Mouse (Mus musculus): Measurements from ENCODE around the gene Fshr. TPM values are rescaled to one million over a fixed set of nuclear protein-coding genes. Genes with fewer than 3 reads are reported as not detected.
"Not testable (repeated sequence)": the region's sequence is repeated elsewhere in the genome, so short reads cannot be mapped to it uniquely, and the experiment has no call there.

Gene Fshr
- polyA plus RNA-seq (2015; fragmentation: Nextera tagmentation; extraction: Ambion mirVana): not detected in 2 replicates

DNA sequence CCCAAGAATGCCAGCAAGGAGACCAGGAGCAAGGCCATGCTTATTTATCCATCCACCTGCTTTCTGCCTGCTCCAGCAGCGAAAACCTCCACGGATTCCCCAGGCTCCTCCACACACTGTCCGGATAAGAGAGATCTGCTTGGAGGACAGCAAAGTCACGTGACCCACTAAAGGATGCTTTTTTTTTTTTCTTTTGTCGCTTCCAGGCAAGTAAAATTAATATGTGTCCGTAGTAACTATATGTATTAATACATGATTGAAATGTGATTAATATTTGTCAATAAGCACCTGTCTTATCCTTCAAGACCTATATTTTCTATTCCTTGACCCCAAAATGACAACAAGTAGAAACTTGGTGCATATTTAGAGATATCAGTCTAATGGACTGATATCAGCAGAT lies at the start of gene Fshr:
TSS of gene Fshr (minus strand) at position 101 of the 400 bp plus-strand sequence.
- Histone ChIP-seq H3K4me1 (no peaks in the 10 kb centered on the region), H3K27ac (no peak within 1 kb of the TSS), H3K27me3 (no peaks in the 10 kb centered on the region), H3K9me3 (no peaks in the 10 kb centered on the region), H3K4me3 (no peak within 1 kb of the TSS), H3K9ac (no peak within 1 kb of the TSS), H3K36me3 (no peaks in the 10 kb centered on the region), H3K4me2 (no peak within 1 kb of the TSS)
- ATAC-seq (ENCODE audit: insufficient number of reproducible peaks, low FRiP score, low TSS enrichment, low read depth): no peak
- 84% methylated on average over 6 of the region's 6 CpGs for WGBS

DNA sequence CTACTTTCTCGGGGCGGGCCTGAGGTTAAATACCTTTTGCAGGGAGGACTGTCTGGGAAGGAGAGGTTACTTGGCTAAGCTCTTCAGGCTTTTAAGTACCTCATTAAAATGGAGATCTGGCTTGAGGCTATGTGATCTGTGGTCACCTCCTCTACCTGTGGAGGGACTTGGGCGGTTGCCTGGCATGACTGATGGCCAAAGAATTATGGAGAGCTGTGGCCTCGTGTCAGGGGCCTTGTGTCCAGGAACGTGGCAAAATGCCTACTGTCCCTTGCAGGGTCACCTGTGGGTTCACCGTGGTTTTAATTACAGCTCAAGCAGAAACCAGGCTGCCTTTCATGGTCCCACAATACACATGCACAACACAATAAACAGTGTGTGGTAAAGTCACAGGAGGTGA lies 1.7 kb upstream of the Fshr start:
- Histone ChIP-seq H3K4me2 (no peak overlapping the region), H3K9ac (no peak overlapping the region), H3K9me3 (no peaks in the 10 kb centered on the region), H3K4me1 (no peaks in the 10 kb centered on the region), H3K27ac (no peak overlapping the region), H3K27me3 (no peaks in the 10 kb centered on the region), H3K36me3 (no peaks in the 10 kb centered on the region), H3K4me3 (no peak overlapping the region)
- ATAC-seq (ENCODE audit: insufficient number of reproducible peaks, low FRiP score, low TSS enrichment, low read depth): no peak
- WGBS: 64% methylated on average over 6 of the region's 6 CpGs

DNA sequence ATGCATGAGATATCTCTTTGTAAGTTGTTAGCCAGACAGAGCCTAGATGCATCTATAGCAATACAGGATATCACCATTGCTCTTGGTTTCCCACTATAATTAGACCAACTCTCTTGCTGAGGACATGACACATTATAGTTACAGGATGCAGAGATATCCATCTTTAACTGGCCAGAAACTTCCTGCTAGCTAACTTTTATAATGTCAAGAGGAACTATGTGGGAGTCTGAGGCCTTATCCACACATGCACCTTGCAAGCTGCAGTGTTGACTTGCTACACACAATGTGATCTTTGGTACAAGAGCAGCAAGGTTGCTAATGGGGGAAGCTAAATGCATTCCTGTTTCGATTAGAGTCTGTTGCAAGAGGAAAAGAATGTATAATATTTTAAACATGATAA lies 26.9 kb downstream of the Fshr start:
- H3K27ac ChIP-seq: no peak overlapping the region
- no peak overlapping the region for H3K4me3 ChIP-seq
- H3K9me3 ChIP-seq: no peaks in the 10 kb centered on the region
- H3K4me2 ChIP-seq: no peak overlapping the region
- no peaks in the 10 kb centered on the region for H3K27me3 ChIP-seq
- ATAC-seq (ENCODE audit: insufficient number of reproducible peaks, low FRiP score, low TSS enrichment, low read depth): no peak
- 82% methylated on average over 1 of the region's 1 CpGs for WGBS
- no peaks in the 10 kb centered on the region for H3K36me3 ChIP-seq
- no peak overlapping the region for H3K9ac ChIP-seq
- no peaks in the 10 kb centered on the region for H3K4me1 ChIP-seq

DNA sequence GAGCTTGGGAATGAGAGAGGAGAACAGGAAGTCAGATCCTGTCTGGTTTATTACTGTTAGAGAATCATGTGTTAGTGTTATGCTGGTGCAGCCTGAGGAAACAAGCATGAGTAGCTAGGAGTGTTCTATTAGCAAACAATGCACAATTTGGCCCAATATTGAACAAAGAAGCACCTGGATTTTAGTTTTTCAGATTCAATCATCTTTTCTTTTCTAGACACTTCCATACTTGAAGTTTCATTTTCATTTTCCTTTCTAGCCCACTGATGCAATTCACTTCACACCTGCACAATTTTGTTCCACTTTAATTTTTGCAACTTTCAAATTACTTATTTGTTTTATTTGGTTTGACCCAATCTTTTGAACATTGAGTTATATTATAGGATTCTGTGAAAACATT lies 35.7 kb downstream of the Fshr start:
- no peaks in the 10 kb centered on the region for H3K27me3 ChIP-seq
- no peak for ATAC-seq (ENCODE audit: insufficient number of reproducible peaks, low FRiP score, low TSS enrichment, low read depth)
- H3K27ac ChIP-seq: no peak overlapping the region

DNA sequence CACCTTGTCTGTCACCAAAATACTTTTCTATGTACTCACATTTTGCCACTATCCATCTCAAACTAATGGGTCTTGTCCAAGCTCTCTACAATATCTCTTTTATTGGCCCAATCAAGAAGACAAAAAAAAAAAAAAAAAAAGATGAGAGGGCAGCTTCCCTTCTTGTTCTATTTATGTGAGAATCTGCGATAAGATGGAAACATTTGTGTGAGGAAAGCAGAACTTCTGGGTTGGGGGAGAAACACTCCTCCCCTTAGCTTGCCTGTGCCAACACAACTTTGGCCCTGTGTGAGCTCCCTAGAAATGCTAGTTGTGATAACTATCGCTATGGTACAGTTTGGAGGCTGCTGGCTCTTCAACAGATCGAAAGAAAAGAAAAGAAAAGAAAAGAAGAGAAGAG lies 38.0 kb downstream of the Fshr start:
- Histone ChIP-seq H3K27ac (no peak overlapping the region), H3K27me3 (no peaks in the 10 kb centered on the region), H3K4me2 (no peak overlapping the region), H3K9me3 (no peaks in the 10 kb centered on the region), H3K4me1 (no peaks in the 10 kb centered on the region), H3K9ac (no peak overlapping the region), H3K4me3 (no peak overlapping the region), H3K36me3 (no peaks in the 10 kb centered on the region)
- 88% methylated on average over 3 of the region's 3 CpGs for WGBS
- no peak for ATAC-seq (ENCODE audit: insufficient number of reproducible peaks, low FRiP score, low TSS enrichment, low read depth)

More for the DNA sequence above, 35.7 kb downstream of the Fshr start:
- Histone ChIP-seq H3K9me3 (no peaks in the 10 kb centered on the region), H3K4me2 (no peak overlapping the region), H3K9ac (no peak overlapping the region), H3K4me3 (no peak overlapping the region), H3K4me1 (no peaks in the 10 kb centered on the region), H3K36me3 (no peaks in the 10 kb centered on the region)

DNA sequence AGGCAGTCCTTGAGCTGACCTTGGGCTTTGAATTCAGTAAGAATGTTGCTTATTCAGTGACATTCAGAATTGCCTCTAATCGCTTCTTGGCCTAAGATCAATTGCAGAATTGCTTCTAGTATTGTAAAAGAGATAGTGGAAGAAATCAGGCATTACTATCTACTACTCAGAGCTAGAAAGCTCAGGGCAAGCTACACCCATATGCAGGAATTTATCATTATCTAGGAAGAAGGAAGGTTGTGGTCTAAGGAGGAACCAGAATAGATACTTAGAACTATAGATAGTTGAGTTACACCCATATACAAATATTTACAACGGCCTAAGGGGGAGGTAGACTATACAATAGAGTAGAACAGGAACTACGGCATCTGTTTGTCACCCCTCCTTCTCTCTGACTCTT lies 41.1 kb downstream of the Fshr start:
- ATAC-seq (ENCODE audit: insufficient number of reproducible peaks, low FRiP score, low TSS enrichment, low read depth); H3K4me3 ChIP-seq; H3K27ac ChIP-seq; H3K4me2 ChIP-seq; H3K27me3 ChIP-seq; H3K9me3 ChIP-seq; H3K9ac ChIP-seq; H3K36me3 ChIP-seq; H3K4me1 ChIP-seq: not testable (repeated sequence)
- 86% methylated on average over 3 of the region's 3 CpGs for WGBS

DNA sequence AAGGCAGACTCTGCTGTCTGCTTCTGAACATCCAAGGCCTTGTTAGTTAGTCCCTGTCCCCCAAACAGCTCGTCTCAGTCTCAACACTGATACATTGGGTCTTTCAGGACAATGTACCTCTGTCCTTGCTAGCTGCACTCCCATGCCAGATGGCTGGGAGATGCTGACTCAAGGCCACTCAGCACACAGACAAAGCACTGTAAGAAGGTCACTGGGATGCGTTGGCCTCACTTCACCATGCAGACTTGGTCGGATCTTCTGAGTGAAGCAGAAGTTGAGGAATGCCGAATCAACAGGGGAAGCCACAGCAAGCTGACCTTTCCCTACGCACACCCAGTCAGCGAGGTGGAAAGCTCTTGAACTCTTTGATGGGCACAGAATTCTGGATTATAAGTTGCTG lies 55.7 kb downstream of the Fshr start:
- H3K4me2 ChIP-seq: no peak overlapping the region
- no peak overlapping the region for H3K9ac ChIP-seq
- ATAC-seq (ENCODE audit: insufficient number of reproducible peaks, low FRiP score, low TSS enrichment, low read depth): no peak
- no peaks in the 10 kb centered on the region for H3K9me3 ChIP-seq
- no peaks in the 10 kb centered on the region for H3K27me3 ChIP-seq
- H3K36me3 ChIP-seq: no peaks in the 10 kb centered on the region
- H3K4me1 ChIP-seq: no peaks in the 10 kb centered on the region
- 87% methylated on average over 6 of the region's 6 CpGs for WGBS
- H3K27ac ChIP-seq: no peak overlapping the region
- no peak overlapping the region for H3K4me3 ChIP-seq

DNA sequence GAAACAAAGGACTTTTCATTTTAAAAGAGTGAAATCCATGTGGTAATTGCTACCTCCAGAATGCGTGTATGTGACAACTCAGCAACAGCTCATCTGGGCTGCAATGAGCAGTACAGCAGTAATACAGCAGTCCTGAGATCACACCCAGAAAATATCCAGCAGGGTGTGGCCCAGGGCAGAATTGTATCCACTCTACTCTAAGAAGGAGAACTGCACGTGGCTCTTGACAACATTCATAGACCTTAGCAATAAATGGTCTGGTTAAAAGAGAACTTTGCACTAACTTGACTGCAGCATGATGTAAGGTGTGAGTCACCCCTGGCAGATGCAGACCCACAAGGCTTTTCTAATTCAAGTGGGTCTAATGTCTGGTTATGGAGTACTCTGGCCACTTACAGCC lies 80.5 kb downstream of the Fshr start:
- Histone ChIP-seq H3K27ac (no peak overlapping the region), H3K36me3 (no peaks in the 10 kb centered on the region), H3K9me3 (no peaks in the 10 kb centered on the region), H3K4me1 (no peaks in the 10 kb centered on the region), H3K27me3 (no peaks in the 10 kb centered on the region), H3K9ac (no peak overlapping the region), H3K4me2 (no peak overlapping the region), H3K4me3 (no peak overlapping the region)
- 37% methylated on average over 2 of the region's 2 CpGs for WGBS
- ATAC-seq (ENCODE audit: insufficient number of reproducible peaks, low FRiP score, low TSS enrichment, low read depth): no peak

DNA sequence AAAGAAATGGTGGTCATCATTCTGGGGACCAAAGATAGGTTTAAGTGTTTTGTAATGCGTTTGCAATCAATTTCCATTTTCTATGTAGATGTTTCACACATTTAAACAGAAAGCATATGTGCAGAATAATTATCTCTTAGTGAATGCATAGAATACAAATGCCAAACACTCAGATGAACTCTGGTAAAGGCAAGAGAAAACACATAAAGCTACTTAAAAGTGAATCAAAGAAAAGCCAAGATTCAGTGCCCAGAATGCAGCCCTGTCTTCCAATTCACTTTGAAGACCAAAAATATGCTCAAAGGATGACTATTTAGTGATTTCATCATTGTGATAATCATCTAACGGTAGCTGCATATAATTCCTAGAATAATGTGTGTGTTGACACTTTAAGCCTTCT lies 81.2 kb downstream of the Fshr start:
- 78% methylated on average over 2 of the region's 2 CpGs for WGBS
- no peak for ATAC-seq (ENCODE audit: insufficient number of reproducible peaks, low FRiP score, low TSS enrichment, low read depth)
- no peaks in the 10 kb centered on the region for H3K27me3 ChIP-seq
- no peak overlapping the region for H3K27ac ChIP-seq
- no peaks in the 10 kb centered on the region for H3K4me1 ChIP-seq
- no peak overlapping the region for H3K9ac ChIP-seq
- no peak overlapping the region for H3K4me2 ChIP-seq
- H3K4me3 ChIP-seq: no peak overlapping the region
- H3K9me3 ChIP-seq: no peaks in the 10 kb centered on the region
- no peaks in the 10 kb centered on the region for H3K36me3 ChIP-seq

DNA sequence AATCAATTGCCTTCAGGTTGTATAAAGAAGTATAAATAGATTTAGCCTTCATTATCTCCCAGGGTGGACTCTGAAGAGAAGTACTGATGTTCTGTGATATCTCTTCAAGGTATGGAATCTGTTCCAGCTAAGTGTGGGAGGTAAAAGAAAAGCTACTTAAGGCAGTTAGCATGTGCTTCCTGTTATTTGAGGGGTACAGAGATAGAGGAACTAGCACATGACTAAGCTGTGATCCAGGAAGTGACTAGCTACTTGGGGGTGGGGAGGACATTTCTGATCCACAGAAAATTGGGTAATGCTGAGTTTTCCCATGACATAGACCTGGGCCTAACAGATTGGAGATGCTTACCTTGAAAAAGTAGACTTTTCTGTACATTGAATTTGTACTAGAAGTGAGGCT lies 86.5 kb downstream of the Fshr start:
- Histone ChIP-seq H3K9me3 (no peaks in the 10 kb centered on the region), H3K27me3 (no peaks in the 10 kb centered on the region), H3K36me3 (no peaks in the 10 kb centered on the region), H3K27ac (no peak overlapping the region), H3K9ac (no peak overlapping the region), H3K4me2 (no peak overlapping the region), H3K4me3 (no peak overlapping the region), H3K4me1 (no peaks in the 10 kb centered on the region)
- no peak for ATAC-seq (ENCODE audit: insufficient number of reproducible peaks, low FRiP score, low TSS enrichment, low read depth)

DNA sequence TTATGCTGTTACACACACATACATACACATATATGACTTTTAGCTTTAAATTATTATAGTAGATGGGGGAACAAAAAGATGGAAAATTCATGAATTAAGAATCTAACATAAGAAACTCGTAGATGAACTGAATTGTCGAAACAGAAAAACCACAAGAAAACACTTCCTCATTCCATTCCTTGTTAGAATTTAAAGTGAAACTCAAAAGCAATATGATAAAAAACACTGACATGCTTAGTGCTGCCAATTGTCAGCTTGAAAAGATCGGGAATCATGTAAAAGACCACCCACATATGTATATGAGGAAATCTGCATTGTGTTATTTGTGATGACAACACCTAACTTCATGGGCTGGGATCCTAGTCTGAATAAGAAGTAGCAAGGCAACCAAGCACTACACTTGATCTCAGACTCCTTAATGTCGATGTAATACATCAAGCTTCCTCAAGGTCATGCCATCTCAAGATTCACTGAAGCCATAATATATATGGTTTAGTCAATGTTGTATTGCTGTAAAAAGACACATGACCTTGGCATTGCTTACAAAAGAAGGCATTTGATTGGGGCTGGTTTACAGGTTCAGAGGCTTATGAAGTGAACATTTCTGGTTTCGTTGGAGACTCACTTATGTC lies 99.6 kb downstream of the Fshr start:
- Histone ChIP-seq H3K36me3 (no peaks in the 10 kb centered on the region), H3K4me3 (no peak overlapping the region), H3K9ac (no peak overlapping the region), H3K4me1 (no peaks in the 10 kb centered on the region), H3K27ac (no peak overlapping the region), H3K4me2 (no peak overlapping the region), H3K27me3 (no peaks in the 10 kb centered on the region), H3K9me3 (no peaks in the 10 kb centered on the region)
- no peak for ATAC-seq (ENCODE audit: insufficient number of reproducible peaks, low FRiP score, low TSS enrichment, low read depth)
- 79% methylated on average over 5 of the region's 5 CpGs for WGBS

DNA sequence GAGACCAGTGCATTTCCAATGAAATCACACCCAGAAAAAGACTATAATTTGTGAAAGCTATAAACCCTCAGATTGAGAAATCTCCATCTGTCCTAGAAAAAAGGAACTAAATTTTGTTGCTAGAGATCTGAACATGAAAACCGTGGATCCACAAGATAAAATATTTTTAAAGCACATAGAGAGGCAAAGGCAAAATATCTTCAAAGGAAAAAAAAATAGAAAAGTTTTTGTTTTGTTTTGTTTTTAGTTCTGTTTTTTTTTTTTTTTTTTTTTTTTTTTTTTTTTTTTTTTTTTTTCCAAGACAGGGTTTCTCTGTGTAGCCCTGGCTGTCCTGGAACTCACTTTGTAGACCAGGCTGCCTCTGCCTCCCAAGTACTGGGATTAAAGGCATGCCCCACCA lies 100.7 kb downstream of the Fshr start:
- H3K4me1 ChIP-seq; H3K9me3 ChIP-seq; H3K4me3 ChIP-seq; ATAC-seq (ENCODE audit: insufficient number of reproducible peaks, low FRiP score, low TSS enrichment, low read depth); H3K27me3 ChIP-seq; H3K4me2 ChIP-seq; H3K9ac ChIP-seq; H3K27ac ChIP-seq; H3K36me3 ChIP-seq: not testable (repeated sequence)
- WGBS: 80% methylated on average over 1 of the region's 1 CpGs

Measured in limb, embryonic 15.5 days (tissue).